Mouse (Mus musculus): ENCODE data around the gene Nsd2. TPM values are rescaled to one million over a fixed set of nuclear protein-coding genes. Genes with fewer than 3 reads are reported as not detected.
A peak's percentile ranks its signal among the peaks of the same experiment; 100 is the strongest.
"Not testable (repeated sequence)": the region's sequence is repeated elsewhere in the genome, so short reads cannot be mapped to it uniquely, and the experiment has no call there.

Gene Nsd2
- polyA plus RNA-seq, 1 experiment from 2014 or later = 40.0 TPM

- under 1% methylated on average over 61 of the region's 61 CpGs for WGBS (ENCODE audit: insufficient replicate concordance)
- Histone ChIP-seq H3K9me3 (replicated peaks) (peaks cover 22% of the 10 kb centered on the region), H3K27me3 (replicated peaks) (no peaks in the 10 kb centered on the region), H3K36me3 (peaks cover 44% of the 10 kb centered on the region), H3K9ac (peak within 1 kb of the TSS; percentile 95), H3K4me2 (peak within 1 kb of the TSS; percentile 70), H3K4me1 (peaks cover 39% of the 10 kb centered on the region), H3K27ac (peak within 1 kb of the TSS; percentile 94), H3K4me3 (peak within 1 kb of the TSS; percentile 94)
- peak; percentile 92 for ATAC-seq
Measured at GRCm38 (mm10) chr5:33936120-33936707, 115.7 kb downstream of the Nsd2 start, which contains the start of gene Nelfa. Gene Nelfa (minus strand): TSS chr5:33936413.

- 94% methylated on average over 2 of the region's 2 CpGs for WGBS (ENCODE audit: insufficient replicate concordance)
- H3K4me1 ChIP-seq = peaks cover 39% of the 10 kb centered on the region
- peaks cover 34% of the 10 kb centered on the region for H3K36me3 ChIP-seq
- peaks cover 25% of the 10 kb centered on the region for H3K9me3 ChIP-seq (replicated peaks)
- ATAC-seq = no peak
- peak overlapping the region; percentile 70 for H3K4me2 ChIP-seq
- no peaks in the 10 kb centered on the region for H3K27me3 ChIP-seq (replicated peaks)
- peak overlapping the region; percentile 94; the same call in 1 of the 2 replicates for H3K27ac ChIP-seq
- peak overlapping the region; percentile 95 for H3K9ac ChIP-seq
- H3K4me3 ChIP-seq = peak overlapping the region; percentile 94
Measured at GRCm38 (mm10) chr5:33937230-33937629, 116.7 kb downstream of the Nsd2 start.

GRCm38 (mm10) chr5:33938448-33938847 lies 117.9 kb downstream of the Nsd2 start:
- peaks cover 29% of the 10 kb centered on the region for H3K4me1 ChIP-seq
- 67% methylated on average over 3 of the region's 3 CpGs for WGBS (ENCODE audit: insufficient replicate concordance)
- H3K9ac ChIP-seq = no peak overlapping the region
- H3K27ac ChIP-seq = no peak overlapping the region
- no peak overlapping the region for H3K4me3 ChIP-seq
- no peaks in the 10 kb centered on the region for H3K27me3 ChIP-seq (replicated peaks)
- H3K4me2 ChIP-seq = no peak overlapping the region
- ATAC-seq = no peak
- peaks cover 26% of the 10 kb centered on the region for H3K9me3 ChIP-seq (replicated peaks)
- H3K36me3 ChIP-seq = peaks cover 30% of the 10 kb centered on the region

- H3K36me3 ChIP-seq; H3K4me1 ChIP-seq; H3K4me3 ChIP-seq; H3K4me2 ChIP-seq; H3K27ac ChIP-seq; ATAC-seq; H3K27me3 ChIP-seq (replicated peaks); H3K9ac ChIP-seq: not testable (repeated sequence)
- peaks cover 24% of the 10 kb centered on the region for H3K9me3 ChIP-seq (replicated peaks)
- 77% methylated on average over 16 of the region's 16 CpGs for WGBS (ENCODE audit: insufficient replicate concordance)
Measured at GRCm38 (mm10) chr5:33947035-33947434, 126.5 kb downstream of the Nsd2 start.

Small RNAs within 50 kb of the gene (microRNA-seq; reads per million reads assigned to microRNA genes)
- not detected for gene Mir7024

Other genes starting within 250 kb of the Nsd2 start
- 32.4 and 40.7 TPM in 2 replicates for gene Fam53a, start 191.1 kb upstream of the Nsd2 start, polyA plus RNA-seq (2016; fragmentation: Nextera tagmentation; extraction: Ambion mirVana)
- 0.11 and 0.19 TPM in 2 replicates for gene Gm9903, start 190.8 kb upstream of the Nsd2 start, polyA plus RNA-seq (2016; fragmentation: Nextera tagmentation; extraction: Ambion mirVana)
- 326 and 340 TPM in 2 replicates for gene Slbp, start 168.2 kb upstream of the Nsd2 start, polyA plus RNA-seq (2016; fragmentation: Nextera tagmentation; extraction: Ambion mirVana)
- 199 and 203 TPM in 2 replicates for gene Tacc3, start 162.6 kb upstream of the Nsd2 start, polyA plus RNA-seq (2016; fragmentation: Nextera tagmentation; extraction: Ambion mirVana)
- 26.4 and 27.3 TPM in 2 replicates for gene Tmem129, start 162.3 kb upstream of the Nsd2 start, polyA plus RNA-seq (2016; fragmentation: Nextera tagmentation; extraction: Ambion mirVana)
- gene Fgfr3, start 99.1 kb upstream of the Nsd2 start, polyA plus RNA-seq (2016; fragmentation: Nextera tagmentation; extraction: Ambion mirVana) = 4.5 and 4.8 TPM in 2 replicates
- gene Letm1, start 37.9 kb upstream of the Nsd2 start, polyA plus RNA-seq (2016; fragmentation: Nextera tagmentation; extraction: Ambion mirVana) = 40.9 and 41.7 TPM in 2 replicates
- 42.7 and 42.9 TPM in 2 replicates for gene Nelfa, start 115.7 kb downstream of the Nsd2 start, polyA plus RNA-seq (2016; fragmentation: Nextera tagmentation; extraction: Ambion mirVana)
- 11.6 and 13.0 TPM in 2 replicates for gene Gm1673, start 162.7 kb downstream of the Nsd2 start, polyA plus RNA-seq (2016; fragmentation: Nextera tagmentation; extraction: Ambion mirVana)
- 0.04 and 0.08 TPM in 2 replicates for gene Nat8l, start 175.3 kb downstream of the Nsd2 start, polyA plus RNA-seq (2016; fragmentation: Nextera tagmentation; extraction: Ambion mirVana)